Mouse (Mus musculus): ENCODE results near the gene Arl4c. TPM values are rescaled to one million over a fixed set of nuclear protein-coding genes. Genes with fewer than 3 reads are reported as not detected.

The Arl4c gene
- polyA plus RNA-seq, 1 experiment, result 0.03 TPM

DNA sequence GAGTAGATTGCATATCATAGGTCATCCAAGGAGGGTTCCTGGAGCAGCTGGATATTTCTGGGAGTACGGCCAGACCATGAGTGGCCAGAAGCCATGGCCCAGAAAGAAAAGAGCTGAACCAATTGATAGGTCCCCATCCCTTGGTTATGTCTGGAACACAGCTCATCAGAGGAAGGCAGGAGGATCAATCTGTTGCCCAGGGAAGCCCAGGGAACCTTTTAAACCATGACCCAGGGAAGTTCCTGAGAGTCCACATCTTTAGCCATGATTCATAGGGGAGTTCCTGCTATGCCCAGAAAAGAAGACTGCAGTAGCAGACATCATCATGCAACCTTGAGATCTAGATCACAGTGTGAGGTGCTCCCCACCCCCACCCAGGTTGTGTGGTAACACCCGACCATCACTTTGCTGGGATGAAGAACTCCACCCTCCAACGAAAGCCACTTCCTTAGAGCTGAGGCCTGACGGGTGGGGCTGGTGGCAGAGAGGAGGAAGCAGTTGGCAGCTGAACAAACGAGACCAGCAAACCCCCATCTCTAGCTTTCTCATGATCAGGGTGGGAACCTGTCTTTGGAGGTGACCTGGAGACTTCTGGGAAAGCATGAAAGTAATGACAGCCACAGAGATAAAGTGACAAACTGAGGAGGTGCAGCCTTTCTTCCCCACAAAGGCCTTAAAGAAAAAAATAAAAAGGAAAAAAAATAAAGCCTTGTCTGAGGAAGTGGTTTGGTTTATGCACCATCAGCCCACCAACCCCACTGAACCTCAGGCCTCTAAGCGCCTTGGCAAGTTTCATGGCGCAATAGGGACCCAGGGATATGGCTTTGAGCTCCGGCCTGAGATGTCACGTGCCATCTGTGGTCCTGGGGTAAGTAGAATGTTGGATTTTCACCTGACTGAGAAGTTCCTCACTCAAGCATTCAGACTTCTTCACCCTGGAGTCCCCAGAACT is 47.2 kb downstream of the Arl4c start:
- no peaks in the 10 kb centered on the region for H3K27me3 ChIP-seq (ENCODE audit: control insufficient read depth)
- no peaks in the 10 kb centered on the region; the same call in 1 of the 2 replicates for H3K4me1 ChIP-seq (ENCODE audit: control insufficient read depth)
- H3K9me3 ChIP-seq (ENCODE audit: control insufficient read depth, low read length), result no peaks in the 10 kb centered on the region
- no peak for TF ChIP-seq TAL1 (IDR thresholded peaks at IDR 0.05; ENCODE audit: low read length)
- TF ChIP-seq GATA1 (IDR thresholded peaks at IDR 0.05; ENCODE audit: low read length), result no peak
- H3K4me3 ChIP-seq (replicated peaks), result no peak overlapping the region
- H3K36me3 ChIP-seq (ENCODE audit: control insufficient read depth), result no peaks in the 10 kb centered on the region

DNA sequence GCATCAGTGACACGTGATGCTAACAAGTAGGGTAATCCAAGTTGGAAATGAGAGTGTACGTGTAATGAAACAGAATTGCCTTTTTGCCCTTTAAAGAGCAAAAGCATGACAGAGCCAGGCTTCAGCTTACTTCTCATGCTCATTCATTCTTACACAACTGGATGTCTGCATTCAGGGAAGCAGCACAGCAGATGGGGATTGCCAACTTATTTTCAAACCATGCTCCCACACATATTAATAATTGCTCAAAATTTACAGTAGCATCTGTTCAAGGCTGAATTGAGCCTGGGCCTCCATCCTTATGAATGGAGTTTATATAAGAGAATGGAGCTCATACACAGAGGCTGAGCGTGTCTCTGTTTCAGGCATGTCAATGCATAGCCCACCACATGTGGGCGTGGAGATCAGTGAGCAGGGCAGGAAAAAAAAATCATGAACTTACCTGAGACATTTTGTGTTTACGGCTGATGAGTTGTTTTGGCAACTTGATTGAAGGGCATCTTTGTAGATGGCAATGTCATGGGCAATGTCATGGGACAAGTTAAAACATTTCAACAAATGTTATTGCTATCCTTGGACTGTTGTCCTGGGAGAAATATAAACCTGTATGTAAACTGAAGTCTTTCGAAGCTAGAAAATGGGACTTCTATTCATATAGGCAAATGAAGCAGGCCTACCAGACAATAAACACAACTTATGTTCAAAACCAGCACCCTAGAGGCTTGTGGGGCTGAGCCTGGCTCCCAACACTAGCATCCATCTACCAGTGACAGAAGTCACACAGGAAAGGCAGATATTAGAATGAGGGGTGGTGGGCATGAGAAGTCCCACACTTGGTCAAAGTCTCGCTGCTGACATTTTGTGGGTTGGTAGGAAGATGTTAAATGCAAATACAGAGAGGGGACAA is 48.2 kb downstream of the Arl4c start:
- Histone ChIP-seq H3K36me3 (ENCODE audit: control insufficient read depth) (no peaks in the 10 kb centered on the region), H3K4me1 (ENCODE audit: control insufficient read depth) (no peaks in the 10 kb centered on the region; the same call in 1 of the 2 replicates), H3K9me3 (ENCODE audit: control insufficient read depth, low read length) (no peaks in the 10 kb centered on the region), H3K4me3 (replicated peaks) (no peak overlapping the region), H3K27me3 (ENCODE audit: control insufficient read depth) (no peaks in the 10 kb centered on the region)
- TF ChIP-seq TAL1 (IDR thresholded peaks at IDR 0.05; ENCODE audit: low read length) (no peak), GATA1 (IDR thresholded peaks at IDR 0.05; ENCODE audit: low read length) (no peak)

DNA sequence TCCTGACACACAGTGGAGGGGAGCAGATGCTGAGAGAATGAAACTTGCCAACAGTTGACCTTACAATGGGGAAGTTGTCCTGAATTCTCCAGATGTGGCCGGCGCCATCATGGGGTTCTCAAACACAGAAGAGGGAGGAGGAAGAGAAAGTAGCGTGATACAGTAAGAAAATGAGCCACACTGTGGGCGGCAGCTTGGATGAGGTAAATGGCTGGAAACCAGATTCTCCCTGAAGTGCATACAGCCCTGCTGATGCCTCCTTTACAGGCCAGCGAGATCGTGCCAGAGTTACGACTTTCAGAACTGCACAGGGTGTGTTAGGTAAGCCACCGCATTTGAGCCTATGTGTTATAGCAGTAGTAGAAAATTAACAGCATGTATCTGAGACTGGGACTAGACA is 49.3 kb downstream of the Arl4c start:
- no peaks in the 10 kb centered on the region; the same call in 1 of the 2 replicates for H3K4me1 ChIP-seq (ENCODE audit: control insufficient read depth)
- H3K9me3 ChIP-seq (ENCODE audit: control insufficient read depth, low read length), result no peaks in the 10 kb centered on the region
- H3K4me3 ChIP-seq (replicated peaks), result no peak overlapping the region
- no peak for TF ChIP-seq GATA1 (IDR thresholded peaks at IDR 0.05; ENCODE audit: low read length)
- no peak for TF ChIP-seq TAL1 (IDR thresholded peaks at IDR 0.05; ENCODE audit: low read length)
- H3K27me3 ChIP-seq (ENCODE audit: control insufficient read depth), result no peaks in the 10 kb centered on the region
- no peaks in the 10 kb centered on the region for H3K36me3 ChIP-seq (ENCODE audit: control insufficient read depth)

DNA sequence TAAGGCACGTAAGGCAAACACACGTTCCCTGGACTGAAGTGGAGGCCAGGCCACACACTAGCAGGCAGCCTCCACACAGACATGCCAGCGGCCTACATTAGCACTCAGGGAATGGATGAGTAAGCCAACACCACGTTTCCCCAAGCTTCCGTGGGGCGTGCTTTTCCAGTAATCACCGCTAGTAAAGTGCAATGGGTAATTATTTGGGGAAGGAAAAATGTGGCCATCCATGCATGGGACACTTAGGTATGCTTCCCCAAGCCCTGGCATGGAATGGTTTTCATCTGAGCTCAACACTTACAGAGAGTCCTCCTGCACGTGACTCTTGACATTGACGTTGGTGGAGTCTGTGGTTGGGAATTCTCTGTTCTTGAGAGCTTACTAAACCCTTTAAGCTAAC is 50.4 kb downstream of the Arl4c start:
- Histone ChIP-seq H3K36me3 (ENCODE audit: control insufficient read depth) (no peaks in the 10 kb centered on the region), H3K9me3 (ENCODE audit: control insufficient read depth, low read length) (no peaks in the 10 kb centered on the region), H3K4me3 (replicated peaks) (no peak overlapping the region), H3K4me1 (ENCODE audit: control insufficient read depth) (peaks cover 2% of the 10 kb centered on the region), H3K27me3 (ENCODE audit: control insufficient read depth) (no peaks in the 10 kb centered on the region)
- TF ChIP-seq TAL1 (IDR thresholded peaks at IDR 0.05; ENCODE audit: low read length) (no peak), GATA1 (IDR thresholded peaks at IDR 0.05; ENCODE audit: low read length) (no peak)

DNA sequence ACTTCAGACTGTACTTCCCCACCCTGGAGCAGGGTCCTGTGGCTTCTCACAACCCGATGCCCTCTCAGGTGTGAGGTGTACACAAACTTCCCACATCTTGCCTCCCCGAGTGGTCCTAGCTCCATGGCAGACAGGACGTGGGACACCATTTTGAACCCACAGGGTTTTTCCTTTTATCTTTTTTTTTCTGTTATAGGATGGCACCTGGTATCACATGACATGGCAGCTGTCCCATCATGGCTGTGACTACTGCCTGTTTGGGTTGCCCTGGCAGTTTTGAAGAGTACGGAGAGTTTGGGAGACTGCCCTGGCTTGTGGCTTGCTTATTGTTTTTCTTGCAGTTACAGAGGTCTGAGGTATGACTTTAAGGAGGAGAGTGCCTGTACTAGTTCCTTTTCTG is 53.3 kb downstream of the Arl4c start:
- Histone ChIP-seq H3K27me3 (ENCODE audit: control insufficient read depth) (no peaks in the 10 kb centered on the region), H3K4me1 (ENCODE audit: control insufficient read depth) (peaks cover 12% of the 10 kb centered on the region), H3K4me3 (replicated peaks) (no peak overlapping the region), H3K9me3 (ENCODE audit: control insufficient read depth, low read length) (no peaks in the 10 kb centered on the region), H3K36me3 (ENCODE audit: control insufficient read depth) (no peaks in the 10 kb centered on the region)
- no peak for TF ChIP-seq TAL1 (IDR thresholded peaks at IDR 0.05; ENCODE audit: low read length)
- TF ChIP-seq GATA1 (IDR thresholded peaks at IDR 0.05; ENCODE audit: low read length), result no peak

DNA sequence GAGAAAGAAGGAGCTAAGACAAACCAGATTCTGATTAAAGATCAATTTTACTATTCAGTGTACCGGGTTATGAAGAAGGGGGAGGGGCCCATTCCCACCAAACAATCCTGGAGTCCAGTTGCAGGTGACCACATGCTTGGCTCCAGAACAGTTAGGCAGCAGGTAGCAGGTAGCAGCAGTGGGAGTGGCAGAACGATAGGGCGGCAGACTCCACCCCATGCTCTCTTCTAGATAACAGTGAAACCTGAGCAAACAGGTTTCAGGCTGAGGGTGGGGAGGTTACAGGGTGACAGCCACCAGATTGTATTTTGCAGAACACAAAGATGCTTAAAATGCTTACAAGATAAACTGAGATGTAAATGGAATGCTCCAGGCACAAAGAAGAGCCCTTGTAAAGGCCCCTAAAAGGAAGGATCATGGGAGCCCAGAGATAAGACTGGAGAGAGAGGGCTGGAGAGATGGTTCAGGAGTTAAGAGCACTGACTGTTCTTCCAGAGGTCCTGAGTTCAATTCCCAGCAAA is 56.4 kb downstream of the Arl4c start:
- TF ChIP-seq TAL1 (IDR thresholded peaks at IDR 0.05; ENCODE audit: low read length) (no peak), GATA1 (IDR thresholded peaks at IDR 0.05; ENCODE audit: low read length) (no peak)
- Histone ChIP-seq H3K4me3 (replicated peaks) (no peak overlapping the region), H3K36me3 (ENCODE audit: control insufficient read depth) (no peaks in the 10 kb centered on the region), H3K9me3 (ENCODE audit: control insufficient read depth, low read length) (no peaks in the 10 kb centered on the region), H3K27me3 (ENCODE audit: control insufficient read depth) (no peaks in the 10 kb centered on the region), H3K4me1 (ENCODE audit: control insufficient read depth) (peaks cover 12% of the 10 kb centered on the region)

DNA sequence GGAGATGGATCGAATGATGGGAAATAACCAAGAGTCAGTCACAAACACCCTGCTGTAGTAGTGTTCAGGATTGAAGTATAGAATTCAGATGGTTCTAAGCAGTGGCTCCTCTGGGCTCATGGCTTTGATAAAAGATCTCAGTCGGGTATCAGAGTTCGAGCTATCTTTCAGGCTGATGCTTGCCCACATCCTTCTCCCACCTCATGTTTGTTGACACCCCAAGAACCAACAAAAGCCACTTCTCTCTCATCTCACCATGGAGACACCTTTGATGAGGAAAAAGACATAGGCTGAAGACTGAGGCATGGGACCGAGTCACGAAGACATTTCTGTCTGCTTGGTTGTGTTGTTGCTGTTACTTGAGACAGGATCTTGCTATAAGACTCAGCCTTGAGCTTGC is 57.6 kb downstream of the Arl4c start:
- Histone ChIP-seq H3K27me3 (ENCODE audit: control insufficient read depth) (no peaks in the 10 kb centered on the region), H3K4me1 (ENCODE audit: control insufficient read depth) (peaks cover 12% of the 10 kb centered on the region), H3K4me3 (replicated peaks) (no peak overlapping the region), H3K36me3 (ENCODE audit: control insufficient read depth) (no peaks in the 10 kb centered on the region), H3K9me3 (ENCODE audit: control insufficient read depth, low read length) (no peaks in the 10 kb centered on the region)
- TF ChIP-seq TAL1 (IDR thresholded peaks at IDR 0.05; ENCODE audit: low read length), result no peak
- no peak for TF ChIP-seq GATA1 (IDR thresholded peaks at IDR 0.05; ENCODE audit: low read length)

DNA sequence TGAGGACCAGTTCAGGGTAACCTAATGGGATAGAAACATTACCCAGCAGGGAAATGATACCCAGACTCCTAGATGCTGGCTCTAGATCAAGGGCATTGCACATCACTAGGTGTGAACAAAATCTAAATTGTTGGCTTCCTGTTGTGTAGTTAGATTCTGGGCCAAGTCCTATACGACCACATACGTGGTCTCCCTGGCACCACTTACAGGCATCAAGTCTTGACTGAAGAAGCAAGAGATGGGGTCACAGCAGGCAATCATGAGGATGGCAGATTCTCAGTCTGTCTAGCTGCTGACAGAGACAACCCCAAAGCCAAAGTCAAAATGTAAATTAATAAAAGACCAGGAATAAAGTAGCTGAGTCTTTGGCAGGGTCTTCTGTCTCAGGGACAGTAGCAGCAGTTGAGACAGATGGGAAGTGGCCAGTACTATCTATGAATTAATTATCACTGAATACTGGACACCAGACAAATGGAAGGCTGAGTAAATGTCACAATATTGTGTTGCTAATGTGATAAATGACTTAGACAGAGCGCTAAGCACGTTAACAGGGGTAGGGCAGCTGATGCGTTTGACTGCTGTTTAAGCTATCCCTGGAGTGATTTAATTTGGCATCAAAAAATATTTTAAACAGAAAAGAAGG is 58.7 kb downstream of the Arl4c start:
- Histone ChIP-seq H3K4me1 (ENCODE audit: control insufficient read depth) (peaks cover 12% of the 10 kb centered on the region), H3K27me3 (ENCODE audit: control insufficient read depth) (no peaks in the 10 kb centered on the region), H3K4me3 (replicated peaks) (no peak overlapping the region), H3K36me3 (ENCODE audit: control insufficient read depth) (no peaks in the 10 kb centered on the region), H3K9me3 (ENCODE audit: control insufficient read depth, low read length) (no peaks in the 10 kb centered on the region)
- TF ChIP-seq TAL1 (IDR thresholded peaks at IDR 0.05; ENCODE audit: low read length) (no peak), GATA1 (IDR thresholded peaks at IDR 0.05; ENCODE audit: low read length) (no peak)
